Mouse (Mus musculus): ENCODE measurements around the gene Eef2k. TPM values are rescaled to one million over a fixed set of nuclear protein-coding genes. Genes with fewer than 3 reads are reported as not detected.

Gene Eef2k
- 13.0 TPM for polyA plus RNA-seq (2017; shearing (Covaris generic))

GRCm38 (mm10) chr7:120842345-120843036 lies at the start of gene Eef2k:
Gene Eef2k (plus strand): TSS chr7:120842831.

GRCm38 (mm10) chr7:120811834-120812415 lies 30.7 kb upstream of the Eef2k start, which contains the start of gene Gm5737:
Gene Gm5737 (plus strand): TSS chr7:120812365.

GRCm38 (mm10) chr7:120917592-120918461 lies 75.2 kb downstream of the Eef2k start, which contains the start of gene Polr3e:
Gene Polr3e (plus strand): TSS chr7:120917744.

Other genes starting within 250 kb of the Eef2k start
- gene Uqcrc2, start 207.7 kb upstream of the Eef2k start, polyA plus RNA-seq (2017; shearing (Covaris generic)): 179 TPM
- 0.32 TPM for gene Pdzd9, start 172.5 kb upstream of the Eef2k start, polyA plus RNA-seq (2017; shearing (Covaris generic))
- 2.4 TPM for gene Mosmo, start 165.2 kb upstream of the Eef2k start, polyA plus RNA-seq (2017; shearing (Covaris generic))
- not detected for gene Vwa3a, start 103.5 kb upstream of the Eef2k start, polyA plus RNA-seq (2017; shearing (Covaris generic))
- not detected for gene Gm5737, start 30.5 kb upstream of the Eef2k start, polyA plus RNA-seq (2017; shearing (Covaris generic))
- 34.5 TPM for gene Polr3e, start 74.9 kb downstream of the Eef2k start, polyA plus RNA-seq (2017; shearing (Covaris generic))
- 0.59 TPM for gene Cdr2, start 139.5 kb downstream of the Eef2k start, polyA plus RNA-seq (2017; shearing (Covaris generic))
- gene Mfsd13b, start 139.7 kb downstream of the Eef2k start, polyA plus RNA-seq (2017; shearing (Covaris generic)): 0.21 TPM
- gene Mettl9, start 191.6 kb downstream of the Eef2k start, polyA plus RNA-seq (2017; shearing (Covaris generic)): 6.6 TPM
- gene Igsf6, start 231.7 kb downstream of the Eef2k start, polyA plus RNA-seq (2017; shearing (Covaris generic)): 0.50 TPM
- gene Otoa, start 238.8 kb downstream of the Eef2k start, polyA plus RNA-seq (2017; shearing (Covaris generic)): not detected

Data from activated CD4-positive, CD25-positive, alpha-beta regulatory T cell, adult 9 weeks (primary cell).